Mouse (Mus musculus) embryo, embryonic 10 days (tissue): ENCODE data around the gene Arhgap44.

ENCODE experiments used
- DNase-seq: peaks from one replicate; pipeline ENCODE4 v3.0.0-alpha.2; 2015; ENCODE audit warnings: low spot score

The Arhgap44 gene

DNA sequence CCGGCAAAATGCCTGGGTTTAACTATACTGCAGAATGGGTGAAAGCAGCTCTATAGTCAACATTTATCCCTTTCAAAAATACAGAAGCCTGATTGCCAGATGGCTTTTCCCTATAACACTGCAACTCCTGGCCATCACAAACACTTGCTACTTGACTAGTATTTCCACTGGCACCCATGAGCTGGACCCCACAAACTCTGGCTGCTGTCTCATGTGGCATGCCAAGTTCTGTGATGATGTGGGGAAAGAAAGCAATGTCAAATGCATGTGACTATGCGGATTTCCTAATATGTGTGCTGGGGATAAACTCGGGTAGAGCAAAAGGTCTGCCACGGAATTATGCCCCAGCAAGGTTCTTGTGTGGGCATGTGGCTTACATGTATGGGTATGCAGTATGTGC is 156.7 kb downstream of the Arhgap44 start:
- no peak for DNase-seq

DNA sequence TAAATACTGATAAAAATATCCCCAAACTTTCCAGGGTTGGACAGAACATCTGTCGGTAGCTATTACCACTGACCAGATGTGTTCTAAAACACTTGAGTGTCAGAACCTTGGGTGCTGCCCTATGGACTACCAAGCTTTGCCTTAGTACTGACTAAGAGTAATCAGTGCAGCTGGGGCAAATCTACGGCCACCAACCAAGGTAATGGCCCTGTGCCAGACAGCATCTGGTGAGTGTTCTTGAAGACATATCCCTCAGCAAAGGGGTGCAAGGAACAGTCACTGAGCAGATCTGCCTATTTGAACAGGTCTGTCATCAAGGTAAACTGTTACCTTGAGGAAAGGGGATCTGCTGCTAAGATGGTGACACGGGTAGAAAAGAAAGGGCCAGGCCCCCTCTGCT is 157.9 kb downstream of the Arhgap44 start:
- no peak for DNase-seq

DNA sequence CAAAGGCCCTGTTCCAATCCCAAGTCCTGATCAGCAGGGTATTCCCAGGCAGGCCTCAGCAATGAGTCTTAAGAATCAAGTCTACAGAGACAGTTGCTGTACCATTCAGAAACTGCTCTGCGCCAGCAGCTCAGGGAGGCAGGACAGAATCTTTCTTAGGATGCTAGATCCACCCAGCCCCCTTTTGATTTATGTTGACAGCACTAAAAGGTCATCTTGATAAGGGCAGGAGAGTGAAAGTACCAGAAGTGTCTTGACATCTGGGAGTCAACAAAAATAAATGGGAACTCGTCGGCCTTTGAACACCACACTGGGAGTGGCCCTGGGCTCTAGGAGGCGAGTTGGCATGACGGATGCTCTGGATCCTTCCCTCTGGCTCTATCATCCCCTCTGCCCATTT is 159.2 kb downstream of the Arhgap44 start:
- no peak for DNase-seq

DNA sequence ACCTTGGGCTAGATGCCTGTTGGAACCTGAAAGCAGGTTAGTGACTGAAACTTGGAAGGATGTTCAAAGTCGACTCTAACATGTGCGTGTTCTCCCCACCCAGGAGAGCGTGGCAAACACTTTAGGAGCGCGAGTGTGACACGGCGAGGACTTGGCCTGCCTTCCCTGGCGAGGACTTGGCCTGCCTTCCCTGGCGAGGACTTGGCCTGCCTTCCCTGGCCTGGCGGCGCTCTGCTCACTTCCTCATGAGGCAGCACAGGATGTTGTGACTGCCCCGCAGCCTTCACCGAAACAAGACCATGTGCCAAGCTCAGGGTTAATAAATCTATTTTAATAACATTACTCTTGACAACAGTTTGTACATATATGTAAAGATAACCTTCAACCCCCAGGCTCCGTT is 161.0 kb downstream of the Arhgap44 start:
- DNase-seq = no peak

DNA sequence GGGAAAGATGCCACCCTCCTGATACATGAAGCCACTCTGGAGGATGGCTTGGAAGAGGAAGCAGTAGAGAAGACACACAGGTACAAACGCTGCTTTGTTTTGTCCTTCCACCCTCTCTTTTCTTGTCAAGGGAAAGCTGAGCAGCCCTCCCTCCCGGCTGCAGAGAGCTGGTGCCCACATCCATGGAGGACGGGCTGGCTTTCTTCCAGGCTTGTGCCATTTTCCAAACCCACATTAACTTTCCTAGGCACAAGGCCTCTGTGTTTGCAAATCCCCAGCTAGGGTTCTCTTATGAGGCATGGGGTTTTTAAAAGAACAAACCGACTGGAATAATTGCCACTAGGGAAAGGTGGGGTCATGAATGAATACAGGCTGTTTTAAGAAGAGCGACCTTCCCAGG is 163.1 kb downstream of the Arhgap44 start:
- no peak for DNase-seq

DNA sequence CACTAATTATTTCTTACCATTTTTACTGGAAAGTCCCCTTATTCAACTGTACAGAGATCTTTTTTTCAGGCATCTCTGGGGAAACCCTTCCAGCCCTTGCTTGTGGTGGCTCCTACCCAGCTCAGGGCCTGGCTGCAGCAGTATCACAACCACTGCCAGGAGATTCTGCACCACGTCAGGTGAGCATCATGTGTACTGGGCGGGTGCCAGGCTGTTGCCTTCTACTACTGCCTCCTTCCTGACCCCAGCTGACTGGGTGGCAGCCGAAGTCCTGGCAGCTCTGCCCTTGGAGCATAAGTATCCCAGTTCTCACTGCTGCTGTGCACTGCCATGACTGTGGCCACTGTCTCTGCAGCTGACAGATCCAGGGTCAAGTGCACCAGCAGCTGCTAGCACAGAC is 164.3 kb downstream of the Arhgap44 start:
- no peak for DNase-seq

DNA sequence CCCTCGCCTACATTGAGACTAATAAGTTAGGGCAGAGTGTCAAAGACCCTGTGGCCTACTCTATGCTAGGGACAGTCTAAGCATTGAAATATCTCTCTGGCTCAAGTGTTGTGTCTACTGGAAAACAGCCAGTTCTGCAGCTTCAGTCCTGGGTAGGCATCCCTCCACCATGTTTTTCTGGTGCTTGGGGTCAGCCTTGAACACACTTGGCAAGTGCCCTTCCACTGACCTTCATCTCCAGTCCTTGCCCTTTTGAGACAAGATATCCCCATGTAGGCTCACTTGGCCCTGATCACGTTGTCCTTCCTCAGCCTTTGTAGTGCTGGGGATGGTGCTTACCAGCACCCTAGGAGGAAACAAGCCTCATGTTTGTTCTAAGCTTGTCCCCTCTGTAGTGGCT is 174.2 kb downstream of the Arhgap44 start:
- DNase-seq = no peak

DNA sequence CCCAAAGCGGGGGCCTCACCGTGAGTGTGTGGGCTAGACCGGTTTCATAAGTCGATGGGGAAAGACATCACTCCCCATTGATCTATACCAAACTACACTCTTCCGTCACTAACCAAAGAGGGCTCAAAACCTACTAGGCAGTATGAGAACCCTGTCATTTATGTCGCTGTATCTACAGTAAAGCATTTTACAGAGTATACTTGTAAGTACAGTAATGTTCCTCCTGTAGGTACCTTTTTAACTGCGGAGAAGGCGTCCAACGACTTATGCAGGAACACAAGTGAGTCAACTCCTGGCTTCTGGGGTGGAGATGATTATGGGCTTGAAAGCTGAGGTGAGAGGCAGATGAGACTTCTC is 183.3 kb downstream of the Arhgap44 start:
- DNase-seq = no peak

DNA sequence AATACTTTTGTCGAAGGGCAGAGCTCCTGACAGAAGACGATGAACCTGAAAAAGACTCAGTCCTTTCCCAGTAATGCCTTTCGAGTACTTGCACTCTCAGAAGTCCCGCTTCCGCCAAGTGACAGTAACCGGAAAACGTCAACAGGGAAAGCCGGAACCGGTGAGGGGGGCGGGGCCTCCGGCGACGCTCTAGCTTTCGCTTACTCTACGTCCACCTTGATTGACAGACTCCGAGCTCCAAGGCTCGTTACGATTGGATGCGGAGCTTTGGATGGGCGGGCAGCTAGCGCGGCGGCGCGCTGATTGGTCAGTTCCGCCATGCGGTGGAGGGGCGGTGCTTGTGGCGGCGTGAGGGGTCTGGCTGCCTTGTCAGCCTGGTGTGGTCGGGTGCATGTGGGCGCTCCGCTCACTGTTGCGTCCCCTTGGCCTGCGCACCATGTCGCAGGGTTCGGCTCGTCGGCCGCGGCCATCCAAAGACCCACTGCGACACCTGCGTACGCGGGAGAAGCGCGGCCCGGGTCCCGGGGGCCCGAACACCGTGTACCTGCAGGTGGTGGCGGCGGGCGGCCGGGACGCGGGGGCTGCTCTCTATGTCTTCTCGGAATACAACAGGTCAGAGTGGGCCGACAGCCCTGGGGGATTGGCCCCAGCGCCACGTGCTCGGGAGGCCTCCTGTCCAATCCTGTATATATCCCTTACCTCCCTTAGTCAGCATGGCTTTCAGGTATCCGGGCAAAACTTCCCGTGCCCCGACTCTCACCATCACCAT is 183.9 kb downstream of the Arhgap44 start, which contains the start of gene Elac2:
Gene Elac2 (plus strand): TSS at position 319 of the 769 bp plus-strand sequence.
- peak; percentile 99 for DNase-seq

DNA sequence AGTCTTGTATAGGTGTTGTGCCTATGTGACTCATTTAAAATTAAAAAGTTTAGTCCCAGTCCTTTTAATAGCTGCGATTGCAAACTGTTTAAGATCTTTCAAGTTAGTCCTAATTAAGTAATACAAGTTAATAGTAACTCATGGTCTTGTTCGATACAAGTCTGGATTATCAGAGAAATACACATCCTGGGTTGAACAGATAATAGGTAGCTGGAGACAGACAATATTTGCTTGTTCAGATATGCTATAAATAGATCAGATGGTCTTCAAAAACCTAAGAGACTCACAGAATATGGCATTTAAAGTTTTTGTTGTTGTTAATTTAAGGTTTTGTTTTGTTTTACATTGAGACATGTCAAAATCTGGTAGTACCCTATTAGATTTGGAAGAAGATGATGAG is 190.3 kb downstream of the Arhgap44 start:
- DNase-seq = no peak

DNA sequence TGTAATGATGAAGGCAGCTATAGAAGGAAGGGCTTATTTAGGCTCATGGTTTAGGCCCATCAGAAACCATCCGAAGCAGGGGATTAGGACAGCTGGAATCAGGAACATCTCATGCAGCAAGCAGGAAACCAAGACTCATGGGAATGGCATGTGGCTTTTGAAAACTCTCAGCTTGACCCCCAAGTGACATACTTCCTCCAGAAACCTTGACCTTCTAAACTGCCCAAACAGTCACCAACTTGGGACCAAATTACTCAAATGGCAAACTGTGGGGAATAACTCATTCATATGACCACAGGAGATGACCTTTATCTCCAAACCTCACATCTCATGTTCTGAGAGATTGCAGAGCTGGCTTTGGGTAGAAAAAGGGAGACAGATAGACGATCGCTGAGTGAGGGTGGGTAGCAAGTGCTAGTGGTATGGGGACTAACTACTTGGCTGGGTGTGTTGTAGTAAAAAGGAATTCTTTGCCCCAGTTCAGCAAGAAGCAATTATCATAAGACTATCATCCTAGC is 191.2 kb downstream of the Arhgap44 start:
- DNase-seq = no peak

DNA sequence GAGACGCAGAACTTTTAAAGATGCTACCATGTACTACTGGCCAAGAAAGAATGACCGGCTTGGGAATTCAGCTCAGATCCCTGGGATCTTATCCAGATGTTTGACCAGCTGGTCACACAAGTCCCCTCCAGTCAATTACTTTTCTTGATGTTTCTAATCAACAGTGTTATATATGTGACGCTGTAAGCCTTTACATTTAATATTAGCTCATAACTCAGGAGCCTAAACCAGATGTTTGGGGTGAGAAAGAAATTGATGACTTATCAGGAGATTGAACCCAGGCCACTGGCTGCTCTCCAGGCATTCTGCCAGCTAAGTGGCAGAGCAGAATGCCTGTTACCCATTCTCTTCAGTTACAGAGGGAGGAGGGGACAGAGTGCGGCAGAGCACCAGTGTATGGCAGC is 193.8 kb downstream of the Arhgap44 start:
- no peak for DNase-seq

DNA sequence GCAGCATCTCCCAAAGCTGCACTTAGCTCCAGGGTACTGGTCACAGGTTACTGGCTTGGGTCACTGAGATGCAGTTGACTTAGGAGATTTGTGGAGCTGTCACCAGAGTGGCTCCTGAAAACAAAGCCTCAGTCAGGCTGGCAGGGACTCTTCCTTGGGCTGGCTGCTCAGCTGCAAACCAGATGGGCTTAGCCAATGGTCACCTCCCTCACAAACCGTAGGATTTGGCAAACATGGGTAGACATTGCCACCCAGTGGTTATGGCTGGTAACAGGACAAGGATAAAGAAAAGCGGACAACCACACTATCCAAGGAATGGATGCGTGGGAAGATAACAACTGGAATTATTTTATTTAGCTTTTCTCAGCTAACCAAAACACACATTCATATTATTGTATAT is 194.3 kb downstream of the Arhgap44 start:
- peak; percentile 95 for DNase-seq

DNA sequence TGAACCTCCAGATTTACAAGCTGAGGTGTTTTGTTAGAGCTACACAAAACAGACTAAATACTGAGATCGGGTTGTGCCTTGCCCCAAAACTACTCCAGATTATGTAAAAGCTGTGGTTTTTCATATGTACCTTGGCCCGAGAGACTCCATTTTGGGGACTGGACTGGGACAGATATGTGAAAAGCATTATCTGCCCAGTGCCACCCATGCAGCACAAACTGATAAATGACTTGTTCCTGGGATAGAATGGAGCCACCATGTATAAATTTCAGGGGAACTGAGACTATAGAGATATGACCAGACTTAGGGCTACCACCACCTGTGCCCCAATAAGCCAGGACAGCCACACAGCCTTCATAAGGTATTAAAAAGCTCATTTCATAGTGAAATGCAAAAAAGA is 200.1 kb downstream of the Arhgap44 start:
- DNase-seq = no peak

DNA sequence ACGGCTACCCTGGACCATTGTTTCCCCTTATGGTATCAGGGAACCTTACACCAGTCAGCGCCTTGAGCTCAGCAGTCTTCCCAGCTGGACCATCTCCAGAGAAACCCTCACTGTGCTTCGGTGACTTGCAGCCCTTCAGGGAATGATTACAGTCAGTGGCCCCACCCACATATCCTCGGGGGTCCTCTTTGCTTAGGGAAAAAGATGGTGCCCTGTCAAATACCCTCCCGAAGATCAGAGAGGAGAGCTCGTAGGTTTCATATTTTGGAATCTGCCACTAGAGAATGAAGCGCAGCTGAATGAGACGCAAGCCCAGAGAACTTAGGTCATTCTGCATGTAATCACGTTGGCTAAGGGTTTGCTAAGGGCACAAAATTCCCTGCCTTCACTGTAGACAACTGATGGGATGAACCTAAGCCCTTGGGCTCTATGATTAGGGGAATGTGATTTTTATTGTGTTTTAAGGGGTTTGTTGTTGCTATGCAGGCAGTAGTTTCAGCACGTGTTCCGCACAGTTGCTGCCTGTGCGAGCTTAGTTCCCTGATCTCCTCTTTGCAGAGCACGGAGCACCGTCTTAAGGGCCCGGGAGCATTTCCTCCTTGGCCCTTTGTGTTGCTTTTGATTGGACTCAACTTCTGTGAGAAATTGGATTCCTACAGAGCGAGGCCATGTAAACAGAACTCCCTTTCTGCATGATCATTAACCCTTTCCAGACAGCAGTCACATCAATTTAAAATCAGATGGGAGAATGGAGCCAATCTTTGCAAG is 205.6 kb downstream of the Arhgap44 start:
- DNase-seq = peak; percentile 70
